Mouse (Mus musculus) neural tube, embryonic 13.5 days (tissue): ENCODE results near the gene Helq. TPM values are rescaled to one million over a fixed set of nuclear protein-coding genes. Genes with fewer than 3 reads are reported as not detected.

ENCODE experiments used
- ATAC-seq: fragments of 200-750 bp; cut with Nextera tagmentation; 2 replicates; pipeline ENCODE4 v1.8.0; 2017; ENCODE audit warnings: low read depth, mild to moderate bottlenecking, moderate TSS enrichment, moderate library complexity
- H3K27ac ChIP-seq: fragments of 300-500 bp; sonication (generic); replicated peaks from 2 replicates; pipeline ENCODE4 v1.5.1; 2015; ENCODE audit warnings: moderate library complexity, mild to moderate bottlenecking, inconsistent platforms
- H3K27me3 ChIP-seq: fragments of 300-500 bp; sonication (generic); 2 replicates; pipeline ENCODE4 v1.6.1; 2015; ENCODE audit warnings: mild to moderate bottlenecking, inconsistent platforms
- H3K36me3 ChIP-seq: fragments of 300-500 bp; sonication (generic); 2 replicates; pipeline ENCODE4 v1.6.1; 2015; ENCODE audit warnings: mild to moderate bottlenecking, inconsistent platforms
- H3K4me1 ChIP-seq: fragments of 300-500 bp; sonication (generic); replicated peaks from 2 replicates; pipeline ENCODE4 v1.6.1; 2015; ENCODE audit warnings: inconsistent platforms
- H3K4me2 ChIP-seq: fragments of 300-500 bp; sonication (generic); 2 replicates; pipeline ENCODE4 v1.6.1; 2015; ENCODE audit warnings: inconsistent platforms, mild to moderate bottlenecking, moderate library complexity
- H3K4me3 ChIP-seq: fragments of 300-500 bp; sonication (generic); 2 replicates; pipeline ENCODE4 v1.5.1; 2015; ENCODE audit warnings: mild to moderate bottlenecking, inconsistent platforms
- H3K9ac ChIP-seq: fragments of 300-500 bp; sonication (generic); 2 replicates; pipeline ENCODE4 v1.6.1; 2015; ENCODE audit warnings: moderate library complexity, mild to moderate bottlenecking, inconsistent platforms
- H3K9me3 ChIP-seq: fragments of 300-500 bp; sonication (generic); 2 replicates; pipeline ENCODE4 v1.6.1; 2016; ENCODE audit warnings: inconsistent platforms
- WGBS: fragments of 180-500 bp; shearing (Covaris S2); methylation state at CpG from one replicate; pipeline ENCODE4 v1.1.7; 2015; 5-methylcytosine and 5-hydroxymethylcytosine counted together
- polyA plus RNA-seq: library from polyadenylated mRNA; unstranded; fragments of >200 nt; fragmentation: Nextera tagmentation; extraction: Ambion mirVana; gene quantifications from 2 replicates; pipeline ENCODE4 v1.2.1, GENCODE M21; 2015

The Helq gene
- polyA plus RNA-seq, 1 experiment from 2014 or later = 17.1 TPM

GRCm38 (mm10) chr5:100719235-100720088 is 78.9 kb downstream of the Helq start, which contains the start of gene Hpse:
Hpse (minus strand) TSS chr5:100719716.
- Histone ChIP-seq H3K36me3 (no peaks in the 10 kb centered on the region), H3K27ac (no peak within 1 kb of the TSS), H3K4me3 (peak within 1 kb of the TSS; percentile 48), H3K27me3 (peaks cover 34% of the 10 kb centered on the region), H3K9ac (peak within 1 kb of the TSS; percentile 67), H3K4me1 (peaks cover 17% of the 10 kb centered on the region), H3K4me2 (peak within 1 kb of the TSS; percentile 92), H3K9me3 (no peaks in the 10 kb centered on the region)
- under 1% methylated on average over 52 of the region's 56 CpGs for WGBS
- peak; percentile 47 for ATAC-seq

- Histone ChIP-seq H3K4me1 (peaks cover 17% of the 10 kb centered on the region), H3K27ac (no peak overlapping the region), H3K4me3 (no peak overlapping the region), H3K36me3 (no peaks in the 10 kb centered on the region), H3K27me3 (peaks cover 34% of the 10 kb centered on the region), H3K4me2 (no peak overlapping the region), H3K9ac (no peak overlapping the region), H3K9me3 (no peaks in the 10 kb centered on the region)
- 95% methylated on average over 15 of the region's 15 CpGs for WGBS
- ATAC-seq = no peak
Measured at GRCm38 (mm10) chr5:100716762-100717161, 81.6 kb downstream of the Helq start.

Other genes with a start within 250 kb of the Helq start
- gene Plac8, start 226.4 kb downstream of the Helq start, polyA plus RNA-seq = 1.7 and 2.2 TPM in 2 replicates
- 46.6 and 49.0 TPM in 2 replicates for gene Coq2, start 123.5 kb downstream of the Helq start, polyA plus RNA-seq
- 1.2 TPM in 2 replicates for gene Hpse, start 78.9 kb downstream of the Helq start, polyA plus RNA-seq
- gene Mrps18c, start within 50 bp of the Helq start, polyA plus RNA-seq = 168 and 188 TPM in 2 replicates
- 14.3 and 19.2 TPM in 2 replicates for gene Abraxas1, start 22.4 kb upstream of the Helq start, polyA plus RNA-seq
- gene Gpat3, start 47.1 kb upstream of the Helq start, polyA plus RNA-seq = 1.3 and 1.5 TPM in 2 replicates